Mouse (Mus musculus) cerebellum, adult 2 months (tissue): ENCODE measurements around the gene Ell3.

Experiments
- CTCF ChIP-seq: fragments of 200-500 bp; IDR thresholded peaks from 2 replicates; pipeline ENCODE4 v1.5.1; 2011; ENCODE audit warnings: low read depth, mild to moderate bottlenecking, control low read depth, low read length, moderate library complexity, borderline replicate concordance; ENCODE audit not compliant: insufficient read depth
- POLR2A ChIP-seq: fragments of 200-500 bp; IDR thresholded peaks from 2 replicates; pipeline ENCODE4 v1.6.1; 2011; ENCODE audit warnings: low read length, control low read depth, borderline replicate concordance; ENCODE audit not compliant: insufficient read depth

GRCm38 (mm10) chr2:121455534-121455933 is 11.5 kb upstream of the Ell3 start:
- TF ChIP-seq CTCF (no peak), POLR2A (no peak)
